Mouse (Mus musculus): Measurements from ENCODE around the gene Trp53i11. TPM values are rescaled to one million over a fixed set of nuclear protein-coding genes. Genes with fewer than 3 reads are reported as not detected.

The Trp53i11 gene
- polyA plus RNA-seq, 1 experiment from 2014 or later: 24.2 TPM

DNA sequence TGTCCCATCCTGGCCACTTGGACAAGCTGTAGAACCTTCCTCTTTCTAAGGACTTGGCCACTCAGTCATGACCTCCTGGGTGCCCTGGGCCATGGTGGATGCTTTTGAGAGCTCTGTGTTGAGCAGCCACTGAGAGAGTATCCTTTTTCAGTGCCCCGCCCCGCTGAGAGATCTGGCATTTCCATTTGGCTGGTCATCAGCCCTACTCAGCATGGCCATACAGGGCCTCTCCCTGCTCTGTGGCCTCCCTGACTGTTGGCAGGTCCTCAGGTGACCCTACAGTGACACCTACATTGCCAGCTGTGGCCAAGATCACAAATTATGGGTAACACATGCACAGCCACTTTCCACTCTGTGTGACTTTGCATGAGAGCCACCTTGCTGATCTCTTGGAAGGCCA, 25.5 kb downstream of the Trp53i11 start:
- H3K36me3 ChIP-seq: peaks cover 50% of the 10 kb centered on the region
- H3K4me1 ChIP-seq: peaks cover 20% of the 10 kb centered on the region
- WGBS: 96% methylated on average over 2 of the region's 2 CpGs
- H3K4me3 ChIP-seq: no peak overlapping the region
- no peaks in the 10 kb centered on the region for H3K27me3 ChIP-seq (ENCODE audit: insufficient read depth, poor library complexity, severe bottlenecking)
- no peak for DNase-seq (ENCODE audit: low spot score)
- no peaks in the 10 kb centered on the region for H3K9me3 ChIP-seq
- H3K27ac ChIP-seq: no peak overlapping the region

DNA sequence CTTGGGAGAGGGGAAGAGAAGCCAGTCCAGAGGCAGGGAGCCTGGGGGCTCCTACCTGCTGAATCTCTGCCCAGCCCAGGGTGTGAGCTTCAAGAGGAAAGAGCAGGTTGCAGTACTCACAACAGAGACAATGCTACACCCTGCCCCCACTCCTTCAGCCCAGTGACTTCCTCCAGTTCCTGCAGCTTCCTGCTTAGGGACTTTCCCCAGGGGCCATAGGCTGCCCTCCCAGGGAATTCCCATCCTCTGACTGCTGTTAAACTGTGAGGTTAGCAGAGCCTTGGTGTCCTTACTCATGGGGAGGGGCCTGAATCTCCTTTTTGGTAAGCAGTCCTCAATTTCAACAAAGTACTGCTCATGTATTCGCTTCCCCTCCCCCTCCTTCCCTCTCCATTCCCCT, 26.8 kb downstream of the Trp53i11 start:
- H3K36me3 ChIP-seq: peaks cover 41% of the 10 kb centered on the region
- DNase-seq (ENCODE audit: low spot score): no peak
- H3K27ac ChIP-seq: peak overlapping the region; percentile 60
- H3K9me3 ChIP-seq: no peaks in the 10 kb centered on the region
- no peaks in the 10 kb centered on the region for H3K27me3 ChIP-seq (ENCODE audit: insufficient read depth, poor library complexity, severe bottlenecking)
- WGBS: 75% methylated on average over 1 of the region's 1 CpGs
- peaks cover 29% of the 10 kb centered on the region for H3K4me1 ChIP-seq
- no peak overlapping the region for H3K4me3 ChIP-seq

- Histone ChIP-seq H3K9me3 (no peaks in the 10 kb centered on the region), H3K27me3 (ENCODE audit: insufficient read depth, poor library complexity, severe bottlenecking) (no peaks in the 10 kb centered on the region), H3K27ac (no peak overlapping the region), H3K36me3 (peaks cover 39% of the 10 kb centered on the region), H3K4me3 (no peak overlapping the region), H3K4me1 (peaks cover 39% of the 10 kb centered on the region)
- no peak for DNase-seq (ENCODE audit: low spot score)
- 78% methylated on average over 10 of the region's 10 CpGs for WGBS
These were observed 28.4 kb downstream of the Trp53i11 start for GRCm38 (mm10) chr2:93215790-93216189.

DNA sequence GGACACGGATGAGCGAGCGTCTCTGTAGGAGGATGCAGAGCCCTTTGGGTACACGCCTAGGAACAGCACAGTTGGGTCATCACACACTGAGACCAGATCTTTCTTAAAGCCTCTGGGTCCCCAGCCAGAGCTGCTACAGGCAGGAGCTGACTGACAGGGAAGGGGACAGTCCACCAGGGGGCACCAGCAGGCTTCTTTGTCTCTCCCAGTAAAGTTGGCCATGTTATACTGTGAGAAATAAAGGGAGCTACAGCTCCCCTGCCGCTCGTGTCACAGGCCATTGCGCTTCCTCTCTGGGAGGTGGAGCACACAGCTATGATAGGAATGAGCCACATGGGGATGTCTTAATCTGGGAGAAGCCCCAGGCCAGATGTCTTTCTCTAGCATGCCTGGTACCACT, 29.7 kb downstream of the Trp53i11 start:
- no peaks in the 10 kb centered on the region for H3K9me3 ChIP-seq
- peak; percentile 94 for DNase-seq (ENCODE audit: low spot score)
- H3K27ac ChIP-seq: peak overlapping the region; percentile 11; the same call in 1 of the 2 replicates
- peaks cover 39% of the 10 kb centered on the region for H3K36me3 ChIP-seq
- WGBS: 23% methylated on average over 7 of the region's 7 CpGs
- H3K4me1 ChIP-seq: peaks cover 39% of the 10 kb centered on the region
- no peaks in the 10 kb centered on the region for H3K27me3 ChIP-seq (ENCODE audit: insufficient read depth, poor library complexity, severe bottlenecking)
- H3K4me3 ChIP-seq: no peak overlapping the region

DNA sequence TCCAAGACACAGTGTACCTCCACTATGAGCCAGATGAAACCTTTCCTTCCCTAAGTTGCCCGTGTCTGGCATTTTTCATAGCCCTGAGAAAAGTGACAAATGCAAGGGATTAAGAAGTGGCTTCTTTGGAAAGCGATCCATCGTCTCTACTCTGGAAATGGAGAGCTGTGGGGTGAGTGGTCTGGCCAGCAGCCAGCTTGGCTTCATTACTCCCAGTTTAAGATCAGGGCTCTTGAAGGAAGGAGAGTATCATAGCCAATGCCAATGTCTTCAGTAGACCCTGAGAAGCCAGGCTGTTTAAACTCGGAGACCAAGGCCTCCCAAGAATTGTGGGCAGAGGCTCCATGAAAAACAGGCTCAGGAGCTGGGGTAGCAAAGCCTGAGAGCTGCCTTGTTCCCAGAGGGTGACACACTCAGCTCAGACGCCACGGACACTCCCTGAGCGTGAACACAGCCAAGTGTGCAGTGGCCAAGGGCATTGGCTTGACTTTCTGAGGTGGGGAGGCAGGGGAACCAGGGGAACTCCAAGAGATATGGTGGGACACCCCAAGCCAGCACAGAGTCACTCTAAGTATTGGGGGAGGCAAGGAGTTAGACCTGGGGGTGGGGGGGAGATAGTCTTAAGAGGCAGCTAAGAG, 31.1 kb downstream of the Trp53i11 start:
- H3K36me3 ChIP-seq: peaks cover 32% of the 10 kb centered on the region
- DNase-seq (ENCODE audit: low spot score): no peak
- H3K4me3 ChIP-seq: no peak overlapping the region
- H3K27ac ChIP-seq: no peak overlapping the region
- 81% methylated on average over 7 of the region's 7 CpGs for WGBS
- no peaks in the 10 kb centered on the region for H3K9me3 ChIP-seq
- peaks cover 41% of the 10 kb centered on the region for H3K4me1 ChIP-seq
- no peaks in the 10 kb centered on the region for H3K27me3 ChIP-seq (ENCODE audit: insufficient read depth, poor library complexity, severe bottlenecking)

GRCm38 (mm10) chr2:93219576-93219975, 32.2 kb downstream of the Trp53i11 start:
- peaks cover 36% of the 10 kb centered on the region for H3K4me1 ChIP-seq
- H3K27me3 ChIP-seq (ENCODE audit: insufficient read depth, poor library complexity, severe bottlenecking): no peaks in the 10 kb centered on the region
- no peak overlapping the region for H3K27ac ChIP-seq
- no peak overlapping the region for H3K4me3 ChIP-seq
- WGBS: 95% methylated on average over 3 of the region's 3 CpGs
- H3K9me3 ChIP-seq: no peaks in the 10 kb centered on the region
- H3K36me3 ChIP-seq: peaks cover 32% of the 10 kb centered on the region
- DNase-seq (ENCODE audit: low spot score): no peak

DNA sequence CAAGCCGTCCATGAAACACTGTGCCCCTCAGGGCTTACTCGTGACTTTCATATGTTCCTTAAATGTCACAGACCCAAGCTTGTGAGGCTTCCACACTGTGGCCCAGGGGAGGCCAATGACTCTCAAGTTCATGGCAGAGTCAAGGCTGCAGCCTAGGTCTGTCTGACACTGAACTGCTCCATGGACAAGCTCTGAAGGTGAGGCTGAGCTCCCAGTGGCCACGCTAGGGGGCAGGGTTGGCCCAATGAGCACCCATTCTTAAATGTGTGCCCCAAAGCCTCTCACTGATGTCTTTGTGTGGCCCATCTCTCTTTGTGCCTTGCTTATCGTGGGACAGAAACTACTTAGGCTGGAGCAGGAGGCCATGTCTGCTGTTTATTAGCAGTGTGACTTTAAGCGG, 33.1 kb downstream of the Trp53i11 start:
- Histone ChIP-seq H3K27me3 (ENCODE audit: insufficient read depth, poor library complexity, severe bottlenecking) (no peaks in the 10 kb centered on the region), H3K4me3 (no peak overlapping the region), H3K9me3 (no peaks in the 10 kb centered on the region), H3K27ac (peak overlapping the region; percentile 12; the same call in 1 of the 2 replicates), H3K36me3 (peaks cover 32% of the 10 kb centered on the region), H3K4me1 (peaks cover 35% of the 10 kb centered on the region)
- DNase-seq (ENCODE audit: low spot score): no peak
- 65% methylated on average over 5 of the region's 5 CpGs for WGBS

GRCm38 (mm10) chr2:93223463-93223862, 36.1 kb downstream of the Trp53i11 start:
- no peak overlapping the region for H3K4me3 ChIP-seq
- no peak overlapping the region for H3K27ac ChIP-seq
- WGBS: 43% methylated on average over 6 of the region's 6 CpGs
- no peaks in the 10 kb centered on the region for H3K27me3 ChIP-seq (ENCODE audit: insufficient read depth, poor library complexity, severe bottlenecking)
- peaks cover 32% of the 10 kb centered on the region for H3K36me3 ChIP-seq
- no peak for DNase-seq (ENCODE audit: low spot score)
- peaks cover 37% of the 10 kb centered on the region for H3K4me1 ChIP-seq
- H3K9me3 ChIP-seq: no peaks in the 10 kb centered on the region

DNA sequence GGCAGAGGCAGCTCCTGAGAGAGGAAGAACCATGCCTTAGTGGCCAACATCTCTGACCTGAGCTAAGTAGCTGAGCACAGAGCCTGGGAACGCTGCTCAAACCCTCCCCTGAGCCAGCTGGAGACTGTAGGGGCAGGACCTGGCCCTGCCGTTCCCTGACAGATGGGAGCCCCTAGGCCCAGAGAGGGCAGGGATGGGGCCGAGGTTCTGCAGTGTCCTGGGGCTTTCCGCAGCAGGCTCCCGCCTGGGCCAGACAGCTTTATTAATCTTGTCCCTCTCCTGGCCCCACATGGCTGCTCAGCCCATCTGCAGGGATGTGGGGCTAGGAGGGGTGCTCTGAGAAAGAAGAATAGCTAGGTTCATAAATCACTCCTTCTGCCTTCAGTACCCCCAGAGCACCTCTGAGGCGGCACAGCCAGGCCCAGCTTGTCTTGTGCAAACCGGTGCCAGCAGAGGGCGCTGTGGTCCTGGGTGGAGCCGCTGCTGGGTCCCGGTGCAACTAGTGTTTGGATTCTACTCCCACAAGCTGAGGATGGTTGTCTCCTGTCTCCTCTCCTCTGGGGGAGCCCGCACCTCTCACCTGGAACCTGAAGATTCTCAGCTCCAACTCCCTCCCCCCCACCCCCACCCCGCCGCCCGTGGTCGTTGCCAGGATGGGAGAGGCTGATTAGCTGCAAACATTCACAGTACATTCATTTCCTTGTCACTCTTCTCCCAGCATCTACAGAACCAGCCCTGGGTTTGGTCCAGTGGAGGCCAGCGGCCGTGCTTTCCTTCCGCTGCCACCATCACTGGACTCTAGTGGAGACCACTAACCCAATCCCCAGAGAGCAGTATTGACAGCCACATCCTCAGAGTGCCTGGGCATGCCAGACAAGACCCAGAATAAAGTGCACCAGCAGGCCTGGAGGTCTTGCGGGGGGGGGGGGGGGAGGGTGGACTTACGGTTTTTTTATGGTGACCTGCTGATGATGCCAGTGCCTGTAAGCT, 39.6 kb downstream of the Trp53i11 start:
- Histone ChIP-seq H3K27me3 (ENCODE audit: insufficient read depth, poor library complexity, severe bottlenecking) (no peaks in the 10 kb centered on the region), H3K4me3 (no peak overlapping the region; the same call in 1 of the 2 replicates), H3K4me1 (peaks cover 45% of the 10 kb centered on the region), H3K9me3 (no peaks in the 10 kb centered on the region), H3K36me3 (peaks cover 4% of the 10 kb centered on the region; the same call in 1 of the 2 replicates), H3K27ac (peak overlapping the region; percentile 63)
- WGBS: 24% methylated on average over 20 of the region's 20 CpGs
- peak; percentile 93 for DNase-seq (ENCODE audit: low spot score)

- Histone ChIP-seq H3K36me3 (no peaks in the 10 kb centered on the region; the same call in 1 of the 2 replicates), H3K9me3 (no peaks in the 10 kb centered on the region), H3K4me3 (no peak overlapping the region), H3K27me3 (ENCODE audit: insufficient read depth, poor library complexity, severe bottlenecking) (no peaks in the 10 kb centered on the region), H3K4me1 (peaks cover 52% of the 10 kb centered on the region), H3K27ac (peak overlapping the region; percentile 73)
- WGBS: 53% methylated on average over 9 of the region's 9 CpGs
- DNase-seq (ENCODE audit: low spot score): no peak
These were observed 40.5 kb downstream of the Trp53i11 start for GRCm38 (mm10) chr2:93227713-93228479.

DNA sequence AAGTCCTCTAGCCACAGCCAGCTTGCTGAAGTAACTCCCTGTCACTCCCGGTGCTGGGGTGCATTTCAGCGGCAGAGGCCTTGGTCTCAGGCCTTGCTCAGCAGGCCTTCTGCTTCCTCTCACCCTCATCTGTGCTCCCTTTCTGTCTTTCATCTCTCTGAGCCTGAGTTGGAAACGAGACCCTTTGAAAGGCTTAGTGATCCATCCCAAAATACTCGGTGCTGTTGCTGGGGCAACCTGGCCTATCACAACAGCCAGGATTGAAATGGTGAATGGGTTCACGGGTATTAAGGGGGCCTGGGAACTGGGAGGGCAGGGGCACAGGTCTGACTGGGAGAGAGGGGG, 41.1 kb downstream of the Trp53i11 start:
- H3K27ac ChIP-seq: peak overlapping the region; percentile 73
- no peaks in the 10 kb centered on the region for H3K9me3 ChIP-seq
- no peaks in the 10 kb centered on the region for H3K27me3 ChIP-seq (ENCODE audit: insufficient read depth, poor library complexity, severe bottlenecking)
- DNase-seq (ENCODE audit: low spot score): no peak
- no peaks in the 10 kb centered on the region for H3K36me3 ChIP-seq
- no peak overlapping the region for H3K4me3 ChIP-seq
- peaks cover 55% of the 10 kb centered on the region for H3K4me1 ChIP-seq
- WGBS: 4% methylated on average over 5 of the region's 5 CpGs

DNA sequence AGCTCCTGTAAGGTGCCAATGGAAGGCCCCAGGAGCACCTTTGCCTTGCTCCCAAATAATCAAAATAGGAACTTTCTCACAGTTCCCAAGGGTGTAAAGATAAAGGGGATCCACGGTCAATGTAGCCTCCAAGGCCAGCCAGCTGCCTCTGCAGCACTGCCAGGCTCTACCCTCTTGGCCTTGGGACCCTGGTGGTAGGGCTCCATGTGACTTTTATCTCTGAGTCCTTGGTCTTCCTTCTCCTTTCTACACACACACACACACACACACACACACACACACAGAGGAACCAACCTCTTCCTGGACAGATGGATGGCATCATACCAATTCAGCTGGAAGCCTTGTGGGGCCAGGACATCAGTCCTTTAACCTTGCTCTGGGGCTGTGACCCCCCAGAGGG, 44.8 kb downstream of the Trp53i11 start:
- no peaks in the 10 kb centered on the region for H3K27me3 ChIP-seq (ENCODE audit: insufficient read depth, poor library complexity, severe bottlenecking)
- 20% methylated on average over 1 of the region's 1 CpGs for WGBS
- DNase-seq (ENCODE audit: low spot score): no peak
- no peaks in the 10 kb centered on the region for H3K9me3 ChIP-seq
- H3K4me3 ChIP-seq: no peak overlapping the region
- peaks cover 3% of the 10 kb centered on the region; the same call in 1 of the 2 replicates for H3K36me3 ChIP-seq
- no peak overlapping the region for H3K27ac ChIP-seq
- peaks cover 57% of the 10 kb centered on the region for H3K4me1 ChIP-seq

All from heart, embryonic 10.5 days (tissue).